Mouse (Mus musculus) hematopoietic stem cell, adult 5-6 weeks (primary cell): Measurements from ENCODE around the gene Cbr1. TPM values are rescaled to one million over a fixed set of nuclear protein-coding genes. Genes with fewer than 3 reads are reported as not detected.

ENCODE experiments used
- ATAC-seq, 2 experiments: fragments of 125-278 bp in 1 of 2; replicated peaks in 1 of 2; 2 replicates each; pipeline ENCODE4 v1.8.0; 2016 to 2017; ENCODE audit warnings: inconsistent platforms in 2 of 2, mild to moderate bottlenecking in 2 of 2, moderate number of reproducible peaks in 2 of 2, low read depth in 1 of 2, moderate TSS enrichment in 1 of 2; ENCODE audit not compliant: low FRiP score in 2 of 2, poor library complexity in 2 of 2, severe bottlenecking in 2 of 2, insufficient read depth in 1 of 2, low TSS enrichment in 1 of 2
- total RNA-seq: library from RNA; stranded (forward); fragments of 172-1452, 232-1000 nt; gene quantifications from 2 replicates; pipeline ENCODE4 v1.2.3, GENCODE M21; 2017

Cbr1 gene
- total RNA-seq: 24.1 and 33.0 TPM in 2 replicates

- ATAC-seq: no peak
These were observed at the start of gene Cbr1 for GRCm38 (mm10) chr16:93605553-93605952. Gene Cbr1 (plus strand): TSS chr16:93605853.

- ATAC-seq: no peak
These were observed 48.0 kb upstream of the Cbr1 start for GRCm38 (mm10) chr16:93557646-93558045.

- no peak for ATAC-seq
These were observed 47.2 kb upstream of the Cbr1 start for GRCm38 (mm10) chr16:93558499-93558898.

GRCm38 (mm10) chr16:93572383-93572782, 33.3 kb upstream of the Cbr1 start:
- ATAC-seq: peak; percentile 56 to 69

GRCm38 (mm10) chr16:93573434-93573833, 32.2 kb upstream of the Cbr1 start:
- ATAC-seq: no peak

GRCm38 (mm10) chr16:93574521-93575191, 31.0 kb upstream of the Cbr1 start:
- 0 out of 4 replicates have a peak, but pooled peaks of 1 of the 2 experiments have one; percentile 23 for ATAC-seq

- ATAC-seq: no peak
These were observed 30.1 kb upstream of the Cbr1 start for GRCm38 (mm10) chr16:93575574-93575973.

GRCm38 (mm10) chr16:93576412-93577082, 29.1 kb upstream of the Cbr1 start:
- peak; percentile 51 to 61; a peak in 3 of 4 replicates for ATAC-seq

GRCm38 (mm10) chr16:93578346-93579005, 27.2 kb upstream of the Cbr1 start:
- no peak for ATAC-seq

- ATAC-seq: no peak
These were observed 24.5 kb upstream of the Cbr1 start for GRCm38 (mm10) chr16:93581125-93581524.

GRCm38 (mm10) chr16:93584976-93585702, 20.5 kb upstream of the Cbr1 start:
- ATAC-seq: no peak; a peak in 1 of 4 replicates

- ATAC-seq: peak; percentile 37 to 65; a peak in 3 of 4 replicates
These were observed 19.9 kb upstream of the Cbr1 start for GRCm38 (mm10) chr16:93585703-93586205.

- ATAC-seq: peak; percentile 17 to 25; a peak in 2 of 4 replicates
These were observed 19.3 kb upstream of the Cbr1 start for GRCm38 (mm10) chr16:93586382-93586781.

GRCm38 (mm10) chr16:93588281-93588680, 17.4 kb upstream of the Cbr1 start:
- ATAC-seq: no peak

- ATAC-seq: no peak
These were observed 14.7 kb upstream of the Cbr1 start for GRCm38 (mm10) chr16:93590915-93591314.

GRCm38 (mm10) chr16:93591450-93592430, 13.9 kb upstream of the Cbr1 start:
- no peak for ATAC-seq
